Mouse (Mus musculus): ENCODE measurements at regions not wholly inside any gene's neighbourhood (a gene's known extent, or its start where the extent isn't known, plus 50 kb on each side); places are given as distances from the start of the nearest gene placed in this dataset.

- TF ChIP-seq CTCF (IDR thresholded peaks at IDR 0.05; ENCODE audit: borderline replicate concordance, extremely low read depth, insufficient read depth, insufficient read length) (no peak), POLR2A (IDR thresholded peaks at IDR 0.05; ENCODE audit: borderline replicate concordance, extremely low read depth, insufficient read depth, insufficient read length, poor library complexity, severe bottlenecking) (no peak)
These were observed 930.0 kb upstream of the Gcfc2 start for GRCm38 (mm10) chr6:80993511-80993910.
